Mouse (Mus musculus): ENCODE results near the gene G0s2.

Gene G0s2

GRCm38 (mm10) chr1:193234930-193235329 is 38.1 kb downstream of the G0s2 start:
- ChIA-PET CTCF (no interaction called here), POLR2A (interaction anchor here in 2 of 4 experiments (0.5 to 2.2 kb wide), 4 partner anchors 16 to 439 kb away, joined by 3 to 6 read pairs (median 3); no protein-coding TSS in a partner anchor)

- CTCF ChIA-PET: no interaction called here
- POLR2A ChIA-PET: interaction anchor here in 1 of 4 experiments (1.3 to 2.2 kb wide), 2 partner anchors 8 to 16 kb away, joined by 3 to 6 read pairs; no protein-coding TSS in a partner anchor
Measured at GRCm38 (mm10) chr1:193234130-193234645, 38.8 kb downstream of the G0s2 start.

GRCm38 (mm10) chr1:193232732-193233131 is 40.3 kb downstream of the G0s2 start:
- POLR2A ChIA-PET: interaction anchor here in 1 of 4 experiments (0.6 kb wide), 1 partner anchor 11 kb away, joined by 3 read pairs; no protein-coding TSS in a partner anchor
- CTCF ChIA-PET: no interaction called here

GRCm38 (mm10) chr1:193230935-193231334 is 42.1 kb downstream of the G0s2 start:
- POLR2A ChIA-PET: interaction anchor here in 1 of 4 experiments (0.6 kb wide), 1 partner anchor 143 kb away, joined by 6 read pairs; no protein-coding TSS in a partner anchor
- CTCF ChIA-PET: interaction anchor here in 1 of 4 experiments (0.7 kb wide), 1 partner anchor 220 kb away, joined by 5 read pairs; no protein-coding TSS in a partner anchor

GRCm38 (mm10) chr1:193230531-193230930 is 42.5 kb downstream of the G0s2 start:
- POLR2A ChIA-PET: no interaction called here
- CTCF ChIA-PET: interaction anchor here in 1 of 4 experiments (0.7 kb wide), 1 partner anchor 221 kb away, joined by 5 read pairs; no protein-coding TSS in a partner anchor

GRCm38 (mm10) chr1:193229570-193229969 is 43.4 kb downstream of the G0s2 start:
- POLR2A ChIA-PET: no interaction called here
- CTCF ChIA-PET: no interaction called here

- ChIA-PET CTCF (interaction anchor here in 2 of 4 experiments (0.6 to 0.9 kb wide), 2 partner anchors 149 to 281 kb away, joined by 3 read pairs; no protein-coding TSS in a partner anchor), POLR2A (interaction anchor here in 1 of 4 experiments (1.2 kb wide), 1 partner anchor 11 kb away, joined by 3 read pairs; no protein-coding TSS in a partner anchor)
Measured at GRCm38 (mm10) chr1:193227537-193227936, 45.5 kb downstream of the G0s2 start.

GRCm38 (mm10) chr1:193226724-193227522 is 46.1 kb downstream of the G0s2 start:
- CTCF ChIA-PET: interaction anchor here in 1 of 4 experiments (0.9 kb wide), 1 partner anchor 150 kb away, joined by 3 read pairs; no protein-coding TSS in a partner anchor
- POLR2A ChIA-PET: interaction anchor here in 1 of 4 experiments (1.2 kb wide), 1 partner anchor 11 kb away, joined by 3 read pairs; no protein-coding TSS in a partner anchor

GRCm38 (mm10) chr1:193226114-193226513 is 46.9 kb downstream of the G0s2 start:
- ChIA-PET CTCF (no interaction called here), POLR2A (interaction anchor here in 1 of 4 experiments (0.6 kb wide), 1 partner anchor 19 kb away, joined by 4 read pairs; no protein-coding TSS in a partner anchor)

GRCm38 (mm10) chr1:193225531-193225930 is 47.5 kb downstream of the G0s2 start:
- ChIA-PET CTCF (no interaction called here), POLR2A (interaction anchor here in 3 of 4 experiments (0.6 kb wide), 3 partner anchors 30 to 1987 kb away, joined by 3 read pairs; no protein-coding TSS in a partner anchor)

Data from embryonic stem cell, embryonic (primary cell).